Mouse (Mus musculus) c-Kit-negative CD71-positive TER-119-positive erythroid progenitor cells, embryonic 14.5 days (primary cell): ENCODE measurements around the gene Gpx2.

ENCODE experiments used
- DNase-seq: peaks from one replicate; pipeline ENCODE4 v3.0.0-alpha.2; 2013; ENCODE audit warnings: low read depth, low spot score

Gpx2 gene

DNA sequence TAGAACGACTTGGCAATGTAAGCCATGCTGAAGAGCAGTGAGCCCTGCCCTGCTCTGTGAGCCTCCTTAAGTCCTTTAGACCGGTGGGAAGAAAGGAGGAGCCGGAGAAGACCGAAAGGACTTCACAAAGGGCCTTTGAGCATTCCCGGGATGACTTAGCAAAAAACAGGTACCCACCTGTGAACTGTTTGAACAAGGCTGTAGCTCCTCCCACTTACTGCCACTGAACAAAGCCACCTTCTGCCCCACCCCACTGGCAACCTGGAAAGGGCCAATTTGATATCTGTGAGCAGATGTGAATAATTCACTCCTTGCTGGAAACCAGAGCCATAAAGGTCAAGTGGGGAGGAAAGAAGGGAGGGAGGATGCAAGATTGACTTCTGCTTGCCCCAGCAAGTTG is at the start of gene Gpx2:
Gene Gpx2, minus strand, starts transcription at position 205 of the 400 bp plus-strand sequence.
- DNase-seq = no peak

DNA sequence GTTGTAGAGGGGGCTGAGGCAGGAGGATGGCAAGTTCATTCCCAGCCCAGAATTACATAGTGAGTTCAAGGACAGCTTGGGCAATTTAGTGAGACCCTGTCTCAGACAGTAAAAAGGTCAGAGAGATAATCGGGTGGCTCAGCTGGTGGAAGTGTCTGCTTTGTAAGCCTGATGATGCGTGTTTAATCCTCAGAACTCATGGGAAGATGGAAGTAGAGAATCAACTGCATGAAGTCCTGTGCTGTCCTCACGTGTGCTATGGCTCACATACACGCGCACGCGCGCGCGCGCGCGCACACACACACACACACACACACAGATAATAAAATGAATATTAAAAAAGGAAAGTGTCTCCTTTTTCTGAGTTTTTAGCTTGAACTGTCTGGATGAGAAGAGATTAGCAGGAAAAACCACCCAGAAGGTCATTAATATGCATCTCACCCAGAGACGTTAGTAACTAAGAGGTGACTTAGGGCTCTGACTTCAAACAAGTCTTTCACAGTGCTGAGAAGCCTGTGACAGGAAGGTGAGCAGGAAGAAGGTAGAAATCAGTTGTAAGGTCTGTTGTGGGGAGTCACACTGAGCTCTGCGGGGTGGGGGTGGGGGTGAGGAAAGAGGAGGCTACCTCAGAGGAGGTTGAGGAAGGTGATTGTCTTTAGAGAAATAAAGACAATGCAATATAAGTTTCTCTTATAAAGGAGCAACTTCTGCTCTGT is 49.1 kb upstream of the Gpx2 start:
- DNase-seq = no peak

DNA sequence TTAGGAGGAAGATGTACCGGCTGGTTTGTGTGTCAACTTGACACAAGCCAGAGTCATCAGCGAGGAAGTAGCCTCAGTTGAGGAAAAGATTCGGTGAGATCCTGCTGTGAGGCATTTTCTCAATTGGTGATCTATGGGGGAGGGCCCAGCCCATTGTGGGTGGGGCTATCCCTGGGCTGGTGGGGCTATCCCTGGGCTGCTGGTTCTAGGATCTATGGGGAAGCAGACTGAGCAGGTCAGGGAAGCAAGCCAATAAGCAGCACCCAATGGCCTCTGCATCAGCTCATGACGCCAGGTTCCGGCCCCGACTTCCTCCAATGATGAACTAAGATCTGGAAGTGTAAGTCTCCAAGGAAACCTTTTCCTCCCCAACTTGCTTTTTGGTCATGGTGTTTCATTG is 44.7 kb upstream of the Gpx2 start:
- no peak for DNase-seq

DNA sequence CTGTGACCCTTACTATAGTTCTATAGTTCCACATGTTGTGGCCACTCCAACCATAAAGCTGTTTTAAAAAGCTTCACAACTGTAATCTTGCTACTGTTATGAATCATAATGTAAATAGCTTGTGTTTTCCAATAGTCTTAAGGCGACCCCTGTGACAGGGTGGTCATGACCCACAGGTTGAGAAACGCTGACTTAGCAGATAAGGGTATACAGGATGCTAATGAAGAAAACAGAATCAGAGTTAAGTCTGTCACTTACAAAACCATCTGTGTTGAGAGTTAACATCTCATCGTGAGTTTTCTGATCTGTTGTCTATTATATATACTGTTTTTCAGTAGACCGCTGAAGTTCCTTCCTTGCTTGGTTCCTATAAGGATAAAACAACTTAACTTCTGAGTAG is 43.9 kb upstream of the Gpx2 start:
- DNase-seq = no peak

DNA sequence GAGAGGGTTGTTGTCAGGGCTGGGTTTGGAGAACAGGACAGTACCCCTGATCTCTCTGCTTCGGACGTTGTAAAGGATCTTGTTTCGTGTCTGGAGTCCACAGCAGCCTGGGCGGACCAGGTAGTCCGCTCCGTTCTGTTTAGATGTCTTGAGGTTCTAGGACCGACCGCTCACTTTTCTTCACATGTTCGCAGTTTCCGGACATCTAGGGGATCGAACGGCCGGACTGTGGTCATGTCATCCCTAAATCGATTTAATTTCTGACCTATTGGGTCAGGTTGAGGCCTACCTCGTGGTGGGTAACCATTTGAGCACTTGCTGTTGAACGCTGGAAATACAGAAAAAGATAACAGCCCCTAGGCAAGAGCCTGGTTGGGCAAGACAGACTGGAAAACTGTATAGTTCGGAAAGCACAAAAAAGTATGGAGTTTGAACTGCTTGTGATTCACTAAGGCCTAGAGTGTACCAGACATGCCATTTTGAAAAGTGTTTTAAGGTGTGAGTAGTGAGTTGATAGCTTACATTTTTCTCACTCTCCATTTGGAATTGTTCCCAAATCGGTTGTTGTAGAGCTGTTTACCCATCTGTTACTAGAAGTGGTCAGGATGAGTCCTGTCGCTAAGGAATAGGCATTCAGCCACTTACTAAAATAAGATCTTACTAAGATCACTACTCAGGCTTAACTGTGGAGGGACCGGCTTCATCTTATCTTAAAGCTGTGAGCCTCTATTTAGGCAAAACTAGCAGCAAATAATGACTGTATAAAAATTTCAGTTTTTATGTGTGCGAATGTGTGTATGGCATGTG is 42.7 kb upstream of the Gpx2 start:
- DNase-seq = no peak

DNA sequence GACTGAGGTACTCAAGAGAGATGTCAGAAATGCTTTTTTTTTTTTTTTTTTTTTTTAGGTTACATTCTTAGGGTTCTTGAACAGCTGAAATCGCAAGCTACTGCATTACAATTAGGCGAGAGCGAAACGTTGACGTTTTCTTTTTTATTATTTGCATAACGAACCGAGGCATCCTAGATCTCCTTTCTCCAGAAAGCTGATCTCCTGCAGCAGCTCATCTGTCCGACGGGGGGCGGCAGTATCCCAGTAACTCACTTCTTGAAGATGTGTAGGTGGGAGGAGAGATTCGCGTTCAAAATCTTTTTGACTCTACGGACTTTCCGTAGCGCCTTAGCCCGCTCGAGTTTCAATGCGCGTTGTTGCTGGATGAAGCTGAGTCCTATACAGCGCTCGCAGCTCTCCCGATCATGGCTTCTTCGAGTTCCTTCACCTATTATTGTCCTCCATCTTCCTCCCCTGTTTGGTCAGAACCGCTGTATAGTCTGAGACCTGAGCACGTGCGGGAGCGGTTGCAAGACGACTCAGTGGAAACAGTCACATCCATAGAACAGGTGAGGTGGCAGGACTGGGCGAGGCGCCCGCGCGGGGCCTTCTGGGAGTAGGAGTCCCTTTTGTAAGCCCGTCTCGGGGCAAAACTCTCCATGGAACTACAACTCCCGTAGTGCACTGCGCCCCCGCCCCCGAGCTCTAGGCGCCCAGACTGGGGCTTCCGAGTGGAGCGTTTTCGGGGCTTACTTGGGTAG is 41.9 kb upstream of the Gpx2 start:
- peak; percentile 94 for DNase-seq

DNA sequence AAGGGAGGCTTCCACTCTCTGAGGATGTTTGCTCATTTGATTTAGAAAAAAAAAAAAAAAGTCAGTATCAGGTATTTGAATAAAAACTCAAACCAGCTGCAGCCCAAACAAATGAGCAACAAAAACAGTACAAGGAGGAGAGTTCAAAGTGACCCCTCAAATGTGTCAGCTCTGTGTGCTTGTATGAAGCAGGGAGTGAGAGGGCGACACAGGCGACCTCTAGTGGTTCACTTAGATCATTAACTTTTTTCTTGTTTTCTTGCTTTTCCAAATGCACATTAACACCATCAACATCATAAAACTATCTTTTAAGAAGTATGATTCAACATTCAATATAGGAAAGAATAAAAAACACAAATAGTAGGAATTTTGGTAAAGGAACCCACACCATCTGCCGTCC is 37.4 kb upstream of the Gpx2 start:
- peak; percentile 36 for DNase-seq

DNA sequence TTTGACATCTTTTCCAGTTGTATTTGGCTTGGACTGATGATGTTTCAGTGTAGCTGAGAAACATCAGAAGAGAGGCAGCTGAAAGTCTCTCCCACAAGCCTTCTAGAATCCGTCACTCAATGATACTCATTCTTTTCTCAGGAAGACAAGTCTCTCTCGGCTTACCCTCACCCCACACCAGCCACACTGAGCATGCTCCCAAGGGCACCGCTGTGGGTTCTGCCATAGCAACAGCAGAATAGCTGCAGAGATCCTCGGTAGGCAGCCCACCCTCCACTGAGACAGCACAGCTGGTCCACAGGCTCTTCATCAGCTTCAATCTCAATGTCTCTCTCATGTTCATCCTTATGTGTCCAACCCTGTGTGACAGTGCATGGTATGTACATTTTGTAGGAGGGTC is 29.9 kb upstream of the Gpx2 start:
- DNase-seq = no peak

DNA sequence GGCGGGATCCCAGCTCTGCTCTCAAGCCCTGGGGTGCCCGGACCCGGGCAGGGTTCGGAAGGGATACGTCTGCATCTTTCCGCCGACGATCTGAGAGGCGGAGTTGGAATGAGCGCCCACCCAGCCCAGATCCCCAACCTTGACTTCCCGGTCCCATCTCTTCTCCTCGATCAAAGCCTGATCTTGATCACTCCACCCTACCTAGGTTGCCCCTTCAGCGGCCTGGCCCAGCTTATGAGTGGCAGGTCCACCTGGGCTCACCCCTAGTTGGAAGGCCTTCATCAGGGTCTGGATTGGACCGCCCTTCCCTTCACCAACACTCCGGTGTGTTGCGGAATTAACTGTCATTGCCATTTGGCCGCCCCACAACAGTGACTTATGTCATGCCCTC is 27.3 kb upstream of the Gpx2 start, which contains the start of gene Rab15:
Gene Rab15, minus strand, starts transcription at position 258 of the 391 bp plus-strand sequence.
- DNase-seq = no peak

DNA sequence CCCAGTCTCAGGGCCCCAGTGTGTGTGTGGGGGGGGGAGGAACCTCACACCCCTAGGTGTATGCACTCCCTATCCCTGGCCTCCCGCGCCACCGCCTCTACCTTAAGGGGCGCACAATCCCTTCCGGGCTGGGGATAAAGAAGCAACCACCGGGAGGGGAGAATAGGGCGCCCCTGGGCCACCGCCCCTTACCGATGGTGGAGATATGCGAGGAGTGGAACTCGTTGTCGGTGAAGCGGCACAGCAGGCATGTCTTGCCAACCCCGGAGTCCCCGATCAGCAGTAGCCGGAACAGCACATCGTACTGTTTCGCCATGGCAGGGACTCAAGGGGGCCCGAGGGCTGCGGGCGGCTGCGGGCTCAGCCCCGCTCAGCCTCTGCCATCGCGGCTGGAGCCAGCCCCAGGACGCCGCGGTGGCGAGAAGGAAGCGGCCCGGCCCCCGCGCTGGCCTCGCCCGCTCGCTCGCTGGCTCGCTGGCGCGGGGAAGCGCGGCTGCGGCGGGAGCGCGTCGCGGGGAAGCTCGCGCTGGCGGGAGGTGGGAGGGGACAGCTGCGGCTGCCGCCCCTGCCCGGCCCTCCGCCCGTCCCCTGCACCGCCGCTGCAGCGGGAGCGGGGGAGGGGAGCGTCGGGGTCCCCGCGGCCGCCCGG is 26.8 kb upstream of the Gpx2 start:
- no peak for DNase-seq

DNA sequence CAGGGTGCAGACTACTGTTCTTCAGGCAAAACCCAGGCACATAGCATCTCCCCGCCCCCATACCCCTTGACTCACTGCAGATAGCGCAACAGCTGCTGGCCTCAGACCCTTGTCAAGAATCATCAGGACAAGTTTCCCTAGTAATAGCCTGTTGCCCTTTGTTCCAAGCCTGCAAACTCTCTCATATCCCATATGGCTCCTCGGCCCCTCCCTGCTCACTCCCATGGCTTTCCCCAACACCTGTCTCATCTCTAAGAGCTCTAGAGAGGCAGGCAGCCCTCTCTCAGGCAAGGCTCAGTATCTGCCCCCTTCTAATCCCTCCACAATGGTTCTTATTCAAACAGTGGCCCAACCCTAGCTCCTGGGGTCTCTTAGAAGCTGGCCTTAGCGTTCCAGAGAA is 25.3 kb upstream of the Gpx2 start:
- no peak for DNase-seq

DNA sequence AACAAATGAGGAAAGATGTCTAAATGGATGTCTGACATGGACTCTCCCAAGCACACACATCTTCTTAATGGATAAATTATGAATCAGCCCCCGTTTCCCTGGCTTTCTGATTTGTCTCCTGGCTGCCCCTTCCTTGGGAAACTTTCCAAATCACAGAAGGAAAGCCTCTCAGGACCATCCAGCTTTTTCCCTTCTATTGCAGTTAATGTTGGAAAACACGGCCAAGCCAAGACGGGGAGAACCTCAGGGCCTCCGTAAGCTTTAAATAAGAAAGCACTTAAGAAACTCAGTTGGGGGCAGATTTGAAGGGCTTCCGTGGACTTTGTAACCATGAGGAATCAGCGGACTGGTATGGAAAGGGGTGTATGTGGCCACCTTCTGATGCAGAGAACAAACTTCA is 24.5 kb upstream of the Gpx2 start:
- no peak for DNase-seq

DNA sequence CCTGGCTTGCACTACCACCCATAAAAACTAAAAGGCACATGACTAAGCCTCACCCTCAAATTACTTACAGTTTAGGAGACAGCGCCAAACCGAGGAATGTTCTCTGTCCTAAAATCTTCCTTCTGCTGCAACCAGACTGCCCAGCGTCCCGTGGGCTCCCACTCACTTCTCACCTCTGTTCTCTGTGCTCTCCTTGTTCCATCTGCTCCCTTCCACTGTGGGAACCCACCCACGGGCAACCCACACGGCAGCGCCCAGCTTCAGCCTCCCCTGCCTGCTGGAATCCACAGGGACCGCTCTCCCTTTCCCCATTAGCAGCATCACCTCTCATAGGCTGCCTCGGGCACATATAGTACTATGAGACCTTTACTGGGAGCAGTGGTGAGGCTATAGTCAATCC is 23.6 kb upstream of the Gpx2 start:
- no peak for DNase-seq

DNA sequence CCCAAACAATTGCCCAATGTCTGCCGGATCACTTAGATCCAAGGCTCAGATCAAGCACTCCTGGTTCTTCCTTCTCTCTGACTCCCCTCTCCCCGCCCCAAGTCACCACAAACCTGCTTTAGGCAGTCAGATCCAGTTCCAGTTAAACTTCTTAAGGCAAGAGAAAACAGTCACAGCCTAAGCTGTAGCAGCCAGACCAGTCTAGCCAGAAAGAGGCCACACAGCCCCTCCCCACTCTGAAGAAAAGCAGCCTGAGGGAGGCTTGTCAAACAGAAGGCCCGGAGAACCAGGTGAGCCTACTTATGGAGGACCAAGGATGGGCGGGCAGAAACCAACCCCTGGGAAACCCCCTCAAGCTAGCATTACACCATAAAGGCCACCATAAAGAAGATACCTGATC is 22.8 kb upstream of the Gpx2 start:
- no peak for DNase-seq

DNA sequence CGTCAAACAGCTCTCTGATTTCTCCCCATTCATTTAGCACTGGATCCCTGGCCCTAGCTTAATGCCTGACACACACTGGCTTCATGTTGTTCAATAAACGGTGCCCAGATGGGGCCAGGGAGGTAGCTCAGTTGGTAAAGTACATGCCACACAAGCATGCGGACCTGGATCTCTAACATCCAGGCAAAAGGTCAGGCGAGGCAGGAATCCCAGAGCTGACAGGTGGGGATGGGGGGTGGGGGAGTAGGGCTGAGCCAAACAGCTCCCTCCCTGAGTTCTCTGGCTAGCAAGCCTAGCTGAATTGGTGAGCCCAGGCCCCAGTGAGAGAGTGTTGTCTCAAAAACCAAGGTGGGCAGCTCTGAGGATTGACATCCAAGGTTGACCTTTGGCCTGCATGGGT is 21.8 kb upstream of the Gpx2 start:
- no peak for DNase-seq

DNA sequence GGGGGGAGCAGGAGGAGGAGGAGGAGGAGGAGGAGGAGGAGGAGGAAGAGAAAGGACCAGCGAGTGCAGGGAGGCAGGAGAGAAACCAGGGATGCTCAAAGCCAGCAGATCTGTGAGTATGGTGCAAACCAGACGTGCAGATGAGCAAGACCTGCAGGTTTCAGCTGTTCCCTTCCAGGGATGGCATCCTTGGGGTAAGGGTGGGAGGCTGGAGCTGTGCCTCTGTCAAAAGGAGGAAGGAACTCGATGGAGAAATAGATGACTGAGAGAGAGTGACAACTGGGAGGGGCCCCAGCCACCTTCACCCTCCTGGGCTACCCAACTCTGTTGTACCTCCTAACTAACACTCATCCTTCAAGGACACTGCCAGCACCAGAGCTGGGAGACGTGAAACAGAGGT is 21.4 kb upstream of the Gpx2 start:
- no peak for DNase-seq

DNA sequence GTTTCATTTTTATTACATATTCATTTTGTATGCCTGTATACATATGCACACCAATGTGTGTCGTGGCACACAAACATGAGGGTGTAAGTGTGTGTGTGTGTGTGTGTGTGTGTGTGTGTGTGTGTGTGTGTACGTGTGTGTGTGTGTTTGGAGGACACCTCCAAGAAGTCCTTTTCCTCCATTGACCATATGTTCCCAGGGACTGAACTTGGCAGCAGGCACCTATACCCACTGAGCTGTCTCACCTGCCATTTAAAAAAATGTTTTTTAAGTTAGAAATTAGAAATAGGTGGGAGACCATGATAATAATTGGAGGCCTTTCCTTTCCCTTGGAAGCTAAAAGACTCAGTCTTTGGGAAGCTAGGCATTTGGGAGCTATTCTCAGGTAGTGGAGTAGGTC is 18.8 kb upstream of the Gpx2 start:
- no peak for DNase-seq

DNA sequence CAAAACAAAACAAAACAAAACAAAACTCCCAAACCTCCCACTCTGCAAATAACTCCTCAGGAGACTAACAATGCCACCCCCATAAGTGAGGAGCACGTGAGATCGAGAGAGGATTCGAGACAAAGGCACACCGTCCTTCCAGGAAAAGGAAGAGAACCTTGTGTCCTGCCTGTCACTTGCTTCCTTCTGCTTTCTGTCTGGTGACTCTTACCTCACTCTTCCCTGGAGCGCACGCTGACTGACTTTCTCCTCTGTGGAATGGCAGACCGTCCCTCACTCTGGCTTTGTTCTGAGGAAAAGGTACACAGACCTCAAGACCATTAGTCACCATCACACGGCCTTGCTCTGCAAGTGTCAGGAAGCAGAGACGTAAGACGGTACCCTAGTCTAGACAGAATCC is 18.2 kb upstream of the Gpx2 start:
- no peak for DNase-seq

DNA sequence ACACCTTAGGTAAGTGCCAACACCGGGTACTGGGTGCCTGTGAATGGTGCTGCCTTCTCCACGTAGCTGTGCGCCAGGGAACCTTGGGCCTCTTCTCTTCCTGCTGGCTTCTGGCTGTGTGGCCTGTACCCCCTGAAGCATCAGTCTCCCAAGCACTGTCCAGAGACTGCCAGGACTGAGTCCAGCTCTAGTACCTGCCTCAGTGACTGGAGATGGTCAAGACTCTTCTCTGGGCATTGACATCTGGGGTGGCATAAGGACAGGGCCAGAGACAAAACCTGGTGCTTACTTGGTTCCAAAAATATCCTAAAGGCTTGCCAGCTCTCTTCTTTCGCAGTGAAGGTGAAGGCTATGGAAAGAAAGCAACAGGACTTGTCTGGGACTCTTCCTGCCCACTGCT is 15.7 kb upstream of the Gpx2 start:
- DNase-seq = no peak

DNA sequence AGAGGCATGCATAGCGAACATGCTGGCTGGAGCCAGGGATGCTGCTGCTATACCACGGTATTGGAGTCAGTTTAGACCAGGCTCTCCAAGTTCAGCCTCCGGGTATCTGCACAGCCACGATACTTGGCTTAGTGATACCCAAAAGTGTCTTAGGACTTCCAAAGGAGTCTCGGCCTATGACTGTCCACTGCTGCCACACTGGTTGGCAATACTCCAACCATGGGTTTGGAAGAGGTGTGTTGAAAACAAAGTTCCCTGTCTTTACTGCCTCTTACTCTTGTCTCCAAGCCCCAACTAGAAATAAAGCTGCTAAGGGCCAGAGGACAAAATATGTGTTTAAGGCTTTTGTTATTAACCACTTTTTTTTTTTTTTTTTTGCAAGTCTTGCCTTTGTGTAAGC is 15.1 kb upstream of the Gpx2 start:
- DNase-seq = no peak

DNA sequence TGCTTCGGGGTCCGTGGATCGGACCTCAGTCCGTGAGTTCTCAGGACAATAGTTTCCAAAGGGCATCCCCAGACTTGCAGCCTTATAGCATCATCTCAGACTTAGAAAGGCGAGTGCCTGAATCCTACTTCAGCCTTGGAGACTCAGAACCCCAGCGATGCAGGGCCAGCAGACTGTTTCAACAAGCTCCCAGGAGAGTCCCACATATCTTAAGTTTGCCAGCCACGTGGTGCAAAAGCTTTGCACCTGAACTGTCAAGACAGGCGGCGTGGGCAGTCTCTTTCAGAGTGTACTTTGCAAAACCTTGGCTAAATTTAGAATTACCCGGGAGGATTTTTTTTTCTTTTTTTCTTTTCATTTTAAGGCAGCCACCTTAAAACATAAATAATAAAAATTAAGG is 12.4 kb upstream of the Gpx2 start:
- no peak for DNase-seq
